Mouse (Mus musculus): ENCODE results near the gene Srgap3. TPM values are rescaled to one million over a fixed set of nuclear protein-coding genes. Genes with fewer than 3 reads are reported as not detected.
"Not testable (repeated sequence)": the region's sequence is repeated elsewhere in the genome, so short reads cannot be mapped to it uniquely, and the experiment has no call there.

The Srgap3 gene
- polyA plus RNA-seq, 1 experiment, result 7.1 TPM

- Histone ChIP-seq H3K4me1 (ENCODE audit: control insufficient read depth, insufficient read depth, low read length) (no peaks in the 10 kb centered on the region; the same call in 1 of the 2 replicates), H3K36me3 (ENCODE audit: control insufficient read depth, insufficient read depth, low read length) (no peaks in the 10 kb centered on the region), H3K27ac (ENCODE audit: control insufficient read depth, insufficient read depth, low read depth, low read length) (peak overlapping the region; percentile 28; the same call in 1 of the 2 replicates), H3K4me3 (ENCODE audit: control insufficient read depth, low read depth, low read length) (no peak overlapping the region), H3K27me3 (ENCODE audit: control insufficient read depth, insufficient read depth, low read length) (no peaks in the 10 kb centered on the region)
- TF ChIP-seq POLR2A (IDR thresholded peaks at IDR 0.05; ENCODE audit: control insufficient read depth, low read depth, low read length) (no peak), CTCF (IDR thresholded peaks at IDR 0.05; ENCODE audit: control insufficient read depth, insufficient read depth, insufficient replicate concordance, low read depth, low read length) (no peak)
These were observed 75.8 kb downstream of the Srgap3 start for GRCm38 (mm10) chr6:112871241-112871780.

- Histone ChIP-seq H3K4me3 (ENCODE audit: control insufficient read depth, low read depth, low read length) (no peak overlapping the region), H3K27me3 (ENCODE audit: control insufficient read depth, insufficient read depth, low read length) (no peaks in the 10 kb centered on the region), H3K27ac (ENCODE audit: control insufficient read depth, insufficient read depth, low read depth, low read length) (peak overlapping the region; percentile 29), H3K36me3 (ENCODE audit: control insufficient read depth, insufficient read depth, low read length) (no peaks in the 10 kb centered on the region), H3K4me1 (ENCODE audit: control insufficient read depth, insufficient read depth, low read length) (peaks cover 4% of the 10 kb centered on the region)
- TF ChIP-seq POLR2A (IDR thresholded peaks at IDR 0.05; ENCODE audit: control insufficient read depth, low read depth, low read length) (no peak), CTCF (IDR thresholded peaks at IDR 0.05; ENCODE audit: control insufficient read depth, insufficient read depth, insufficient replicate concordance, low read depth, low read length) (no peak)
These were observed 78.7 kb downstream of the Srgap3 start for GRCm38 (mm10) chr6:112868197-112868957.

- H3K27ac ChIP-seq (ENCODE audit: control insufficient read depth, insufficient read depth, low read depth, low read length), result peak overlapping the region; percentile 75
- no peaks in the 10 kb centered on the region for H3K27me3 ChIP-seq (ENCODE audit: control insufficient read depth, insufficient read depth, low read length)
- peaks cover 4% of the 10 kb centered on the region for H3K4me1 ChIP-seq (ENCODE audit: control insufficient read depth, insufficient read depth, low read length)
- TF ChIP-seq POLR2A (IDR thresholded peaks at IDR 0.05; ENCODE audit: control insufficient read depth, low read depth, low read length), result no peak
- TF ChIP-seq CTCF (IDR thresholded peaks at IDR 0.05; ENCODE audit: control insufficient read depth, insufficient read depth, insufficient replicate concordance, low read depth, low read length), result no peak
- H3K4me3 ChIP-seq (ENCODE audit: control insufficient read depth, low read depth, low read length), result no peak overlapping the region
- no peaks in the 10 kb centered on the region for H3K36me3 ChIP-seq (ENCODE audit: control insufficient read depth, insufficient read depth, low read length)
These were observed 81.0 kb downstream of the Srgap3 start for GRCm38 (mm10) chr6:112866096-112866495.

GRCm38 (mm10) chr6:112865021-112865531, 82.0 kb downstream of the Srgap3 start:
- no peak overlapping the region for H3K4me3 ChIP-seq (ENCODE audit: control insufficient read depth, low read depth, low read length)
- H3K27ac ChIP-seq (ENCODE audit: control insufficient read depth, insufficient read depth, low read depth, low read length), result peak overlapping the region; percentile 81
- H3K27me3 ChIP-seq (ENCODE audit: control insufficient read depth, insufficient read depth, low read length), result no peaks in the 10 kb centered on the region
- TF ChIP-seq CTCF (IDR thresholded peaks at IDR 0.05; ENCODE audit: control insufficient read depth, insufficient read depth, insufficient replicate concordance, low read depth, low read length) (no peak), POLR2A (IDR thresholded peaks at IDR 0.05; ENCODE audit: control insufficient read depth, low read depth, low read length) (no peak)
- no peaks in the 10 kb centered on the region for H3K36me3 ChIP-seq (ENCODE audit: control insufficient read depth, insufficient read depth, low read length)
- H3K4me1 ChIP-seq (ENCODE audit: control insufficient read depth, insufficient read depth, low read length), result peaks cover 4% of the 10 kb centered on the region

- peaks cover 4% of the 10 kb centered on the region for H3K4me1 ChIP-seq (ENCODE audit: control insufficient read depth, insufficient read depth, low read length)
- H3K27me3 ChIP-seq (ENCODE audit: control insufficient read depth, insufficient read depth, low read length), result no peaks in the 10 kb centered on the region
- no peak overlapping the region for H3K4me3 ChIP-seq (ENCODE audit: control insufficient read depth, low read depth, low read length)
- no peaks in the 10 kb centered on the region for H3K36me3 ChIP-seq (ENCODE audit: control insufficient read depth, insufficient read depth, low read length)
- H3K27ac ChIP-seq (ENCODE audit: control insufficient read depth, insufficient read depth, low read depth, low read length), result no peak overlapping the region
- TF ChIP-seq POLR2A (IDR thresholded peaks at IDR 0.05; ENCODE audit: control insufficient read depth, low read depth, low read length), result no peak
- TF ChIP-seq CTCF (IDR thresholded peaks at IDR 0.05; ENCODE audit: control insufficient read depth, insufficient read depth, insufficient replicate concordance, low read depth, low read length), result no peak
These were observed 84.6 kb downstream of the Srgap3 start for GRCm38 (mm10) chr6:112862465-112862864.

GRCm38 (mm10) chr6:112861351-112862297, 85.4 kb downstream of the Srgap3 start:
- Histone ChIP-seq H3K27ac (ENCODE audit: control insufficient read depth, insufficient read depth, low read depth, low read length) (0 out of 2 replicates have a peak overlapping the region, but pooled peaks have one; percentile 3), H3K27me3 (ENCODE audit: control insufficient read depth, insufficient read depth, low read length) (no peaks in the 10 kb centered on the region), H3K36me3 (ENCODE audit: control insufficient read depth, insufficient read depth, low read length) (no peaks in the 10 kb centered on the region), H3K4me1 (ENCODE audit: control insufficient read depth, insufficient read depth, low read length) (peaks cover 4% of the 10 kb centered on the region), H3K4me3 (ENCODE audit: control insufficient read depth, low read depth, low read length) (no peak overlapping the region)
- no peak for TF ChIP-seq POLR2A (IDR thresholded peaks at IDR 0.05; ENCODE audit: control insufficient read depth, low read depth, low read length)
- no peak for TF ChIP-seq CTCF (IDR thresholded peaks at IDR 0.05; ENCODE audit: control insufficient read depth, insufficient read depth, insufficient replicate concordance, low read depth, low read length)

- not testable (repeated sequence) for H3K4me1 ChIP-seq (ENCODE audit: control insufficient read depth, insufficient read depth, low read length); H3K4me3 ChIP-seq (ENCODE audit: control insufficient read depth, low read depth, low read length); H3K36me3 ChIP-seq (ENCODE audit: control insufficient read depth, insufficient read depth, low read length); H3K27ac ChIP-seq (ENCODE audit: control insufficient read depth, insufficient read depth, low read depth, low read length); H3K27me3 ChIP-seq (ENCODE audit: control insufficient read depth, insufficient read depth, low read length)
These were observed 86.8 kb downstream of the Srgap3 start for GRCm38 (mm10) chr6:112860290-112860689.
